Mouse (Mus musculus) MEL (cell line): ENCODE measurements around the gene Ap3d1. TPM values are rescaled to one million over a fixed set of nuclear protein-coding genes. Genes with fewer than 3 reads are reported as not detected.

Experiments
- DNase-seq: peaks from one replicate; pipeline ENCODE4 v3.0.0; 2011; ENCODE audit warnings: low read depth, low spot score
- H3K27ac ChIP-seq: 2 replicates; pipeline ENCODE4 v1.5.1; 2012; ENCODE audit warnings: low read depth, mild to moderate bottlenecking, control low read depth, low read length, moderate library complexity; ENCODE audit not compliant: control insufficient read depth
- H3K27me3 ChIP-seq, 2 experiments: fragments of 150-350 bp in 1 of 2; sonication (generic) in 1 of 2; 2 replicates each; pipeline ENCODE4 v1.6.1; 2012; ENCODE audit warnings: low read length in 2 of 2, mild to moderate bottlenecking in 2 of 2, improper control_type of control experiment in 1 of 2, moderate library complexity in 1 of 2; ENCODE audit not compliant: insufficient read depth in 2 of 2, control insufficient read depth in 1 of 2
- H3K36me3 ChIP-seq, 2 experiments: 2 replicates each; pipeline ENCODE4 v1.6.1; 2012 to 2014; ENCODE audit warnings: low read length in 2 of 2, improper control_type of control experiment in 1 of 2, inconsistent platforms in 1 of 2, mild to moderate bottlenecking in 1 of 2; ENCODE audit not compliant: insufficient read depth in 2 of 2, control insufficient read depth in 1 of 2
- H3K4me1 ChIP-seq, 2 experiments: fragments of 150-350 bp in 1 of 2; sonication (generic) in 1 of 2; 2 replicates each; pipeline ENCODE4 v1.6.1; 2012; ENCODE audit warnings: low read length in 2 of 2, improper control_type of control experiment in 1 of 2, mild to moderate bottlenecking in 1 of 2; ENCODE audit not compliant: insufficient read depth in 2 of 2, control insufficient read depth in 1 of 2
- H3K4me3 ChIP-seq, 2 experiments: fragments of 150-350 bp in 1 of 2; sonication (generic) in 1 of 2; 2 replicates each; pipeline ENCODE4 v1.5.1; 2012; ENCODE audit warnings: low read depth in 2 of 2, low read length in 2 of 2, mild to moderate bottlenecking in 2 of 2, moderate library complexity in 2 of 2, control low read depth in 1 of 2, improper control_type of control experiment in 1 of 2; ENCODE audit not compliant: control insufficient read depth in 1 of 2, insufficient read depth in 1 of 2
- H3K79me2 ChIP-seq: 2 replicates; pipeline ENCODE4 v1.6.1; 2012; ENCODE audit warnings: mild to moderate bottlenecking, low read length, moderate library complexity; ENCODE audit not compliant: control insufficient read depth, poor library complexity, insufficient read depth
- H3K9ac ChIP-seq: 2 replicates; pipeline ENCODE4 v1.6.1; 2012; ENCODE audit warnings: low read depth, mild to moderate bottlenecking, control low read depth, low read length, moderate library complexity; ENCODE audit not compliant: control insufficient read depth, poor library complexity, severe bottlenecking
- H3K9me3 ChIP-seq: fragments of 150-350 bp; sonication (generic); replicated peaks from 2 replicates; pipeline ENCODE4 v1.6.1; 2012; ENCODE audit warnings: mild to moderate bottlenecking, low read length, improper control_type of control experiment, moderate library complexity; ENCODE audit not compliant: insufficient read depth
- BHLHE40 ChIP-seq: IDR thresholded peaks from 2 replicates; pipeline ENCODE4 v1.6.1; 2012; ENCODE audit warnings: low read depth, mild to moderate bottlenecking, inconsistent platforms, low read length, improper control_type of control experiment, borderline replicate concordance
- CHD1 ChIP-seq: IDR thresholded peaks from 2 replicates; pipeline ENCODE4 v1.6.1; 2012; ENCODE audit warnings: low read depth, mild to moderate bottlenecking, inconsistent platforms, low read length, improper control_type of control experiment
- CHD2 ChIP-seq: IDR thresholded peaks from 2 replicates; pipeline ENCODE4 v1.6.1; 2011; ENCODE audit warnings: low read length, improper control_type of control experiment
- CTCF ChIP-seq, 3 experiments: IDR thresholded peaks in 2 of 3; conservative IDR thresholded peaks in 1 of 3; 2 replicates each; pipeline ENCODE4 v1.5.1; 2011 to 2012; ENCODE audit warnings: low read length in 3 of 3, low read depth in 2 of 3, mild to moderate bottlenecking in 2 of 3, improper control_type of control experiment in 1 of 3, inconsistent platforms in 1 of 3, mixed read lengths in 1 of 3, moderate library complexity in 1 of 3; ENCODE audit not compliant: control insufficient read depth in 1 of 3, insufficient read depth in 1 of 3, poor library complexity in 1 of 3, severe bottlenecking in 1 of 3
- E2F4 ChIP-seq: IDR thresholded peaks from 2 replicates; pipeline ENCODE4 v1.6.1; 2011; ENCODE audit warnings: low read depth, low read length, improper control_type of control experiment, borderline replicate concordance
- ETS1 ChIP-seq: IDR thresholded peaks from 2 replicates; pipeline ENCODE4 v1.6.1; 2012; ENCODE audit warnings: low read depth, mild to moderate bottlenecking, inconsistent platforms, low read length, improper control_type of control experiment, moderate library complexity
- GATA1 ChIP-seq: IDR thresholded peaks from 2 replicates; pipeline ENCODE4 v1.6.1; 2011; ENCODE audit warnings: low read depth, low read length, improper control_type of control experiment
- JUND ChIP-seq: IDR thresholded peaks from 2 replicates; pipeline ENCODE4 v1.6.1; 2011; ENCODE audit warnings: low read depth, mild to moderate bottlenecking, improper control_type of control experiment, low read length
- MAFK ChIP-seq: IDR thresholded peaks from 2 replicates; pipeline ENCODE4 v1.6.1; 2011; ENCODE audit warnings: low read depth, mild to moderate bottlenecking, low read length, improper control_type of control experiment, borderline replicate concordance
- MEF2A ChIP-seq: IDR thresholded peaks from 2 replicates; pipeline ENCODE4 v1.6.1; 2014; ENCODE audit warnings: low read depth, mild to moderate bottlenecking, inconsistent platforms, low read length, improper control_type of control experiment; ENCODE audit not compliant: poor library complexity, insufficient replicate concordance, severe bottlenecking; ENCODE audit errors: extremely low read depth
- MXI1 ChIP-seq: IDR thresholded peaks from 2 replicates; pipeline ENCODE4 v1.6.1; 2011; ENCODE audit warnings: mild to moderate bottlenecking, low read depth, low read length, improper control_type of control experiment
- NRF1 ChIP-seq: IDR thresholded peaks from 2 replicates; pipeline ENCODE4 v1.6.1; 2014; ENCODE audit warnings: low read depth, mild to moderate bottlenecking, inconsistent platforms, low read length, improper control_type of control experiment, moderate library complexity; ENCODE audit not compliant: poor library complexity, insufficient read depth, severe bottlenecking
- POLR2A ChIP-seq, 2 experiments: IDR thresholded peaks; 2 replicates each; pipeline ENCODE4 v1.6.1; 2011 to 2012; ENCODE audit warnings: low read length in 2 of 2, mild to moderate bottlenecking in 2 of 2, control low read depth in 1 of 2, improper control_type of control experiment in 1 of 2, low read depth in 1 of 2, moderate library complexity in 1 of 2; ENCODE audit not compliant: control insufficient read depth in 1 of 2, insufficient read depth in 1 of 2, poor library complexity in 1 of 2
- POLR2AphosphoS2 ChIP-seq: IDR thresholded peaks from 2 replicates; pipeline ENCODE4 v1.6.1; 2011; ENCODE audit warnings: low read length, improper control_type of control experiment
- SIN3A ChIP-seq: IDR thresholded peaks from 2 replicates; pipeline ENCODE4 v1.6.1; 2012; ENCODE audit warnings: low read length, improper control_type of control experiment, inconsistent platforms
- SMC3 ChIP-seq: IDR thresholded peaks from 2 replicates; pipeline ENCODE4 v1.6.1; 2011; ENCODE audit warnings: low read depth, low read length, improper control_type of control experiment
- TAL1 ChIP-seq: IDR thresholded peaks from 2 replicates; pipeline ENCODE4 v1.6.1; 2012; ENCODE audit warnings: mild to moderate bottlenecking, inconsistent platforms, low read length, moderate library complexity, mixed read lengths
- USF1 ChIP-seq: IDR thresholded peaks from 2 replicates; pipeline ENCODE4 v1.6.1; 2014; ENCODE audit warnings: low read depth, mild to moderate bottlenecking, inconsistent platforms, low read length, improper control_type of control experiment, moderate library complexity
- ZC3H11A ChIP-seq: IDR thresholded peaks from 2 replicates; pipeline ENCODE4 v1.6.1; 2012; ENCODE audit warnings: low read depth, mild to moderate bottlenecking, inconsistent platforms, low read length, improper control_type of control experiment
- ZKSCAN1 ChIP-seq: IDR thresholded peaks from 2 replicates; pipeline ENCODE4 v1.6.1; 2012; ENCODE audit warnings: low read depth, mild to moderate bottlenecking, inconsistent platforms, low read length, improper control_type of control experiment, moderate library complexity
- ZMIZ1 ChIP-seq: IDR thresholded peaks from 2 replicates; pipeline ENCODE4 v1.6.1; 2012; ENCODE audit warnings: low read depth, mild to moderate bottlenecking, inconsistent platforms, low read length, improper control_type of control experiment, moderate library complexity
- polyA plus RNA-seq, 2 experiments: library from polyadenylated mRNA; stranded (reverse) in 1 of 2; unstranded in 1 of 2; fragments of >175 nt in 1 of 2; fragments of >200 nt in 1 of 2; gene quantifications; 2 replicates each; pipeline versions ENCODE4 v1.2.1 to v1.2.4; 2012; ENCODE audit warnings: low replicate concordance in 2 of 2, low read depth in 1 of 2; ENCODE audit not compliant: insufficient read length in 2 of 2, insufficient read depth in 1 of 2, missing spikeins in 1 of 2
- total RNA-seq: library from RNA; depleted of rRNA; stranded (reverse); fragments of 300-350 nt; gene quantifications from 2 replicates; pipeline ENCODE4 v1.2.3, GENCODE M21; 2012

Ap3d1 gene
- total and polyA plus RNA-seq, 3 experiments, result 32.7 to 260 (median 54.5) TPM

GRCm38 (mm10) chr10:80710834-80711233 lies 31.2 kb downstream of the Ap3d1 start:
- Histone ChIP-seq H3K36me3 (peaks cover 0 to 2% of the 10 kb centered on the region in 2 experiments; a peak in 1 of 4 replicates), H3K4me3 (no peak overlapping the region), H3K79me2 (no peaks in the 10 kb centered on the region), H3K27me3 (no peaks in the 10 kb centered on the region), H3K27ac (no peak overlapping the region), H3K9ac (no peak overlapping the region), H3K9me3 (no peaks in the 10 kb centered on the region), H3K4me1 (no peaks in the 10 kb centered on the region)
- TF ChIP-seq CHD2 (no peak), CTCF (IDR thresholded peaks at IDR 0.05 in 2 of 3, conservative IDR thresholded peaks at IDR 0.05 in 1 of 3; ENCODE audit: control insufficient read depth in 1 of 3, insufficient read depth in 1 of 3, low read depth in 2 of 3, low read length in 3 of 3, poor library complexity in 1 of 3, severe bottlenecking in 1 of 3) (no peak), ZMIZ1 (no peak), ZKSCAN1 (no peak), NRF1 (no peak), ETS1 (no peak), CHD1 (no peak)
- no peak for DNase-seq

GRCm38 (mm10) chr10:80705479-80705878 lies 36.6 kb downstream of the Ap3d1 start:
- no peak for DNase-seq
- H3K4me3 ChIP-seq, result no peak overlapping the region
- TF ChIP-seq MAFK, result no peak
- TF ChIP-seq TAL1, result no peak
- no peak for TF ChIP-seq POLR2AphosphoS2
- no peak for TF ChIP-seq POLR2A (IDR thresholded peaks at IDR 0.05; ENCODE audit: control insufficient read depth in 1 of 2, insufficient read depth in 1 of 2, low read depth in 1 of 2, low read length in 2 of 2, poor library complexity in 1 of 2)
- no peak for TF ChIP-seq E2F4
- TF ChIP-seq JUND, result no peak
- no peak for TF ChIP-seq USF1
- no peak for TF ChIP-seq MEF2A
- no peak for TF ChIP-seq MXI1
- no peak for TF ChIP-seq ZKSCAN1
- TF ChIP-seq CHD1, result no peak
- TF ChIP-seq SMC3, result no peak
- no peak for TF ChIP-seq ZC3H11A
- no peak for TF ChIP-seq GATA1
- no peak for TF ChIP-seq SIN3A
- TF ChIP-seq BHLHE40, result no peak
- H3K79me2 ChIP-seq, result peaks cover 4% of the 10 kb centered on the region; the same call in 1 of the 2 replicates
- H3K4me1 ChIP-seq, result peaks cover 4 to 16% of the 10 kb centered on the region in 2 experiments
- no peaks in the 10 kb centered on the region for H3K9me3 ChIP-seq
- peaks cover 2 to 8% of the 10 kb centered on the region in 2 experiments; a peak in 2 of 4 replicates for H3K36me3 ChIP-seq
- no peaks in the 10 kb centered on the region for H3K27me3 ChIP-seq
- no peak overlapping the region for H3K27ac ChIP-seq
- H3K9ac ChIP-seq, result no peak overlapping the region
